Mouse (Mus musculus): Measurements from ENCODE around the gene Ets1. TPM values are rescaled to one million over a fixed set of nuclear protein-coding genes. Genes with fewer than 3 reads are reported as not detected.

Gene Ets1
- polyA plus RNA-seq, 1 experiment = 13.2 TPM

GRCm38 (mm10) chr9:32744288-32744687 is 108.3 kb downstream of the Ets1 start:
- H3K9ac ChIP-seq (ENCODE audit: low read depth, poor library complexity, severe bottlenecking) = no peak overlapping the region
- no peaks in the 10 kb centered on the region for H3K4me1 ChIP-seq (ENCODE audit: control insufficient read depth, insufficient read depth, low read length)
- no peaks in the 10 kb centered on the region for H3K36me3 ChIP-seq (ENCODE audit: control insufficient read depth, insufficient read depth, low read length, poor library complexity, severe bottlenecking)
- TF ChIP-seq POLR2A (IDR thresholded peaks at IDR 0.05; ENCODE audit: insufficient read depth, low read length) = no peak
- TF ChIP-seq EP300 (IDR thresholded peaks at IDR 0.05; ENCODE audit: insufficient read depth, low read depth, low read length) = no peak
- no peak for TF ChIP-seq CTCF (IDR thresholded peaks at IDR 0.05; ENCODE audit: low read depth, low read length)
- no peak overlapping the region for H3K27ac ChIP-seq (ENCODE audit: insufficient read depth, low read length)
- H3K9me3 ChIP-seq (replicated peaks; ENCODE audit: control insufficient read depth, insufficient read depth, low read length, poor library complexity, severe bottlenecking) = no peaks in the 10 kb centered on the region
- no peaks in the 10 kb centered on the region for H3K27me3 ChIP-seq (ENCODE audit: control insufficient read depth, insufficient read depth, low read length, poor library complexity, severe bottlenecking)
- no peak overlapping the region for H3K4me3 ChIP-seq (ENCODE audit: low read depth, low read length)

GRCm38 (mm10) chr9:32745079-32745763 is 109.2 kb downstream of the Ets1 start:
- no peak overlapping the region for H3K27ac ChIP-seq (ENCODE audit: insufficient read depth, low read length)
- H3K27me3 ChIP-seq (ENCODE audit: control insufficient read depth, insufficient read depth, low read length, poor library complexity, severe bottlenecking) = no peaks in the 10 kb centered on the region
- H3K9me3 ChIP-seq (replicated peaks; ENCODE audit: control insufficient read depth, insufficient read depth, low read length, poor library complexity, severe bottlenecking) = no peaks in the 10 kb centered on the region
- TF ChIP-seq CTCF (IDR thresholded peaks at IDR 0.05; ENCODE audit: low read depth, low read length) (no peak), EP300 (IDR thresholded peaks at IDR 0.05; ENCODE audit: insufficient read depth, low read depth, low read length) (no peak), POLR2A (IDR thresholded peaks at IDR 0.05; ENCODE audit: insufficient read depth, low read length) (no peak)
- no peaks in the 10 kb centered on the region for H3K36me3 ChIP-seq (ENCODE audit: control insufficient read depth, insufficient read depth, low read length, poor library complexity, severe bottlenecking)
- H3K4me3 ChIP-seq (ENCODE audit: low read depth, low read length) = no peak overlapping the region
- H3K9ac ChIP-seq (ENCODE audit: low read depth, poor library complexity, severe bottlenecking) = no peak overlapping the region
- no peaks in the 10 kb centered on the region for H3K4me1 ChIP-seq (ENCODE audit: control insufficient read depth, insufficient read depth, low read length)

- H3K36me3 ChIP-seq (ENCODE audit: control insufficient read depth, insufficient read depth, low read length, poor library complexity, severe bottlenecking) = no peaks in the 10 kb centered on the region
- H3K27me3 ChIP-seq (ENCODE audit: control insufficient read depth, insufficient read depth, low read length, poor library complexity, severe bottlenecking) = no peaks in the 10 kb centered on the region
- no peak overlapping the region for H3K27ac ChIP-seq (ENCODE audit: insufficient read depth, low read length)
- no peak overlapping the region for H3K4me3 ChIP-seq (ENCODE audit: low read depth, low read length)
- H3K4me1 ChIP-seq (ENCODE audit: control insufficient read depth, insufficient read depth, low read length) = no peaks in the 10 kb centered on the region
- no peak overlapping the region for H3K9ac ChIP-seq (ENCODE audit: low read depth, poor library complexity, severe bottlenecking)
- no peak for TF ChIP-seq EP300 (IDR thresholded peaks at IDR 0.05; ENCODE audit: insufficient read depth, low read depth, low read length)
- no peak for TF ChIP-seq POLR2A (IDR thresholded peaks at IDR 0.05; ENCODE audit: insufficient read depth, low read length)
- TF ChIP-seq CTCF (IDR thresholded peaks at IDR 0.05; ENCODE audit: low read depth, low read length) = no peak
- no peaks in the 10 kb centered on the region for H3K9me3 ChIP-seq (replicated peaks; ENCODE audit: control insufficient read depth, insufficient read depth, low read length, poor library complexity, severe bottlenecking)
These were observed 110.0 kb downstream of the Ets1 start for GRCm38 (mm10) chr9:32745998-32746397.

GRCm38 (mm10) chr9:32746615-32747014 is 110.6 kb downstream of the Ets1 start:
- H3K4me1 ChIP-seq (ENCODE audit: control insufficient read depth, insufficient read depth, low read length) = no peaks in the 10 kb centered on the region
- no peaks in the 10 kb centered on the region for H3K36me3 ChIP-seq (ENCODE audit: control insufficient read depth, insufficient read depth, low read length, poor library complexity, severe bottlenecking)
- H3K27me3 ChIP-seq (ENCODE audit: control insufficient read depth, insufficient read depth, low read length, poor library complexity, severe bottlenecking) = no peaks in the 10 kb centered on the region
- H3K9me3 ChIP-seq (replicated peaks; ENCODE audit: control insufficient read depth, insufficient read depth, low read length, poor library complexity, severe bottlenecking) = no peaks in the 10 kb centered on the region
- no peak overlapping the region for H3K27ac ChIP-seq (ENCODE audit: insufficient read depth, low read length)
- no peak overlapping the region for H3K4me3 ChIP-seq (ENCODE audit: low read depth, low read length)
- TF ChIP-seq EP300 (IDR thresholded peaks at IDR 0.05; ENCODE audit: insufficient read depth, low read depth, low read length) = no peak
- no peak for TF ChIP-seq POLR2A (IDR thresholded peaks at IDR 0.05; ENCODE audit: insufficient read depth, low read length)
- TF ChIP-seq CTCF (IDR thresholded peaks at IDR 0.05; ENCODE audit: low read depth, low read length) = no peak
- no peak overlapping the region for H3K9ac ChIP-seq (ENCODE audit: low read depth, poor library complexity, severe bottlenecking)

GRCm38 (mm10) chr9:32747624-32748023 is 111.6 kb downstream of the Ets1 start:
- H3K4me1 ChIP-seq (ENCODE audit: control insufficient read depth, insufficient read depth, low read length) = no peaks in the 10 kb centered on the region
- H3K27ac ChIP-seq (ENCODE audit: insufficient read depth, low read length) = no peak overlapping the region
- H3K36me3 ChIP-seq (ENCODE audit: control insufficient read depth, insufficient read depth, low read length, poor library complexity, severe bottlenecking) = no peaks in the 10 kb centered on the region
- no peak overlapping the region for H3K4me3 ChIP-seq (ENCODE audit: low read depth, low read length)
- TF ChIP-seq EP300 (IDR thresholded peaks at IDR 0.05; ENCODE audit: insufficient read depth, low read depth, low read length) (no peak), CTCF (IDR thresholded peaks at IDR 0.05; ENCODE audit: low read depth, low read length) (no peak), POLR2A (IDR thresholded peaks at IDR 0.05; ENCODE audit: insufficient read depth, low read length) (no peak)
- no peaks in the 10 kb centered on the region for H3K27me3 ChIP-seq (ENCODE audit: control insufficient read depth, insufficient read depth, low read length, poor library complexity, severe bottlenecking)
- no peak overlapping the region for H3K9ac ChIP-seq (ENCODE audit: low read depth, poor library complexity, severe bottlenecking)
- H3K9me3 ChIP-seq (replicated peaks; ENCODE audit: control insufficient read depth, insufficient read depth, low read length, poor library complexity, severe bottlenecking) = no peaks in the 10 kb centered on the region

GRCm38 (mm10) chr9:32748552-32748951 is 112.5 kb downstream of the Ets1 start:
- Histone ChIP-seq H3K27ac (ENCODE audit: insufficient read depth, low read length) (no peak overlapping the region), H3K36me3 (ENCODE audit: control insufficient read depth, insufficient read depth, low read length, poor library complexity, severe bottlenecking) (no peaks in the 10 kb centered on the region), H3K27me3 (ENCODE audit: control insufficient read depth, insufficient read depth, low read length, poor library complexity, severe bottlenecking) (no peaks in the 10 kb centered on the region), H3K9ac (ENCODE audit: low read depth, poor library complexity, severe bottlenecking) (no peak overlapping the region), H3K4me3 (ENCODE audit: low read depth, low read length) (no peak overlapping the region), H3K9me3 (replicated peaks; ENCODE audit: control insufficient read depth, insufficient read depth, low read length, poor library complexity, severe bottlenecking) (no peaks in the 10 kb centered on the region), H3K4me1 (ENCODE audit: control insufficient read depth, insufficient read depth, low read length) (no peaks in the 10 kb centered on the region)
- no peak for TF ChIP-seq CTCF (IDR thresholded peaks at IDR 0.05; ENCODE audit: low read depth, low read length)
- no peak for TF ChIP-seq EP300 (IDR thresholded peaks at IDR 0.05; ENCODE audit: insufficient read depth, low read depth, low read length)
- TF ChIP-seq POLR2A (IDR thresholded peaks at IDR 0.05; ENCODE audit: insufficient read depth, low read length) = no peak

Measured in ES-Bruce4 (cell line).